Mouse (Mus musculus): ENCODE measurements around the gene Nkd1. TPM values are rescaled to one million over a fixed set of nuclear protein-coding genes. Genes with fewer than 3 reads are reported as not detected.

Nkd1 gene
- polyA plus RNA-seq, 1 experiment from 2014 or later, result 57.6 TPM

- WGBS, result 90% methylated on average over 7 of the region's 7 CpGs
- Histone ChIP-seq H3K27me3 (ENCODE audit: control insufficient read depth, insufficient read depth, low read length) (0 out of 2 replicates have a peak, but pooled peaks cover 4% of the 10 kb centered on the region), H3K9ac (no peak overlapping the region), H3K36me3 (replicated peaks; ENCODE audit: control insufficient read depth, insufficient read depth) (no peaks in the 10 kb centered on the region), H3K9me3 (ENCODE audit: control insufficient read depth, low read length) (no peaks in the 10 kb centered on the region), H3K4me2 (replicated peaks) (no peak overlapping the region), H3K4me1 (replicated peaks; ENCODE audit: control insufficient read depth, insufficient read depth, low read length) (no peaks in the 10 kb centered on the region), H3K27ac (no peak overlapping the region), H3K4me3 (replicated peaks; ENCODE audit: low read length) (no peak overlapping the region)
- DNase-seq (ENCODE audit: low spot score) (no peak), ATAC-seq (ENCODE audit: low FRiP score) (no peak)
Measured at GRCm38 (mm10) chr8:88633343-88633765, 112.2 kb downstream of the Nkd1 start.

- Histone ChIP-seq H3K27me3 (ENCODE audit: control insufficient read depth, insufficient read depth, low read length) (no peaks in the 10 kb centered on the region), H3K9ac (no peak within 1 kb of the TSS), H3K4me2 (replicated peaks) (no peak within 1 kb of the TSS), H3K4me3 (replicated peaks; ENCODE audit: low read length) (no peak within 1 kb of the TSS), H3K36me3 (replicated peaks; ENCODE audit: control insufficient read depth, insufficient read depth) (no peaks in the 10 kb centered on the region), H3K27ac (no peak within 1 kb of the TSS), H3K4me1 (replicated peaks; ENCODE audit: control insufficient read depth, insufficient read depth, low read length) (no peaks in the 10 kb centered on the region), H3K9me3 (ENCODE audit: control insufficient read depth, low read length) (no peaks in the 10 kb centered on the region)
- ATAC-seq (ENCODE audit: low FRiP score) (no peak), DNase-seq (ENCODE audit: low spot score) (no peak)
- 84% methylated on average over 14 of the region's 14 CpGs for WGBS
Measured at GRCm38 (mm10) chr8:88635474-88636397, 114.6 kb downstream of the Nkd1 start, which contains the start of gene Snx20. TSS of gene Snx20 (minus strand) at chr8:88636128.

GRCm38 (mm10) chr8:88637092-88638000, 116.2 kb downstream of the Nkd1 start:
- ATAC-seq (ENCODE audit: low FRiP score) (no peak), DNase-seq (ENCODE audit: low spot score) (no peak)
- Histone ChIP-seq H3K4me2 (replicated peaks) (no peak overlapping the region), H3K4me3 (replicated peaks; ENCODE audit: low read length) (no peak overlapping the region), H3K4me1 (replicated peaks; ENCODE audit: control insufficient read depth, insufficient read depth, low read length) (no peaks in the 10 kb centered on the region), H3K27ac (no peak overlapping the region), H3K9ac (no peak overlapping the region), H3K9me3 (ENCODE audit: control insufficient read depth, low read length) (no peaks in the 10 kb centered on the region), H3K27me3 (ENCODE audit: control insufficient read depth, insufficient read depth, low read length) (no peaks in the 10 kb centered on the region), H3K36me3 (replicated peaks; ENCODE audit: control insufficient read depth, insufficient read depth) (no peaks in the 10 kb centered on the region)
- WGBS, result 58% methylated on average over 9 of the region's 9 CpGs

GRCm38 (mm10) chr8:88638908-88639307, 117.8 kb downstream of the Nkd1 start:
- Histone ChIP-seq H3K4me3 (replicated peaks; ENCODE audit: low read length) (no peak overlapping the region), H3K4me2 (replicated peaks) (no peak overlapping the region), H3K9ac (no peak overlapping the region), H3K36me3 (replicated peaks; ENCODE audit: control insufficient read depth, insufficient read depth) (no peaks in the 10 kb centered on the region), H3K27me3 (ENCODE audit: control insufficient read depth, insufficient read depth, low read length) (no peaks in the 10 kb centered on the region), H3K27ac (no peak overlapping the region), H3K4me1 (replicated peaks; ENCODE audit: control insufficient read depth, insufficient read depth, low read length) (no peaks in the 10 kb centered on the region), H3K9me3 (ENCODE audit: control insufficient read depth, low read length) (no peaks in the 10 kb centered on the region)
- DNase-seq (ENCODE audit: low spot score) (no peak), ATAC-seq (ENCODE audit: low FRiP score) (no peak)
- 98% methylated on average over 3 of the region's 3 CpGs for WGBS

- H3K4me1 ChIP-seq (replicated peaks; ENCODE audit: control insufficient read depth, insufficient read depth, low read length), result 0 out of 2 replicates have a peak, but pooled peaks cover 4% of the 10 kb centered on the region
- no peak overlapping the region for H3K4me3 ChIP-seq (replicated peaks; ENCODE audit: low read length)
- no peak for DNase-seq (ENCODE audit: low spot score)
- H3K27ac ChIP-seq, result no peak overlapping the region
- WGBS, result 67% methylated on average over 5 of the region's 5 CpGs
- no peaks in the 10 kb centered on the region for H3K36me3 ChIP-seq (replicated peaks; ENCODE audit: control insufficient read depth, insufficient read depth)
- H3K9ac ChIP-seq, result no peak overlapping the region
- H3K27me3 ChIP-seq (ENCODE audit: control insufficient read depth, insufficient read depth, low read length), result peaks cover 4% of the 10 kb centered on the region; the same call in 1 of the 2 replicates
- no peak overlapping the region for H3K4me2 ChIP-seq (replicated peaks)
- no peaks in the 10 kb centered on the region for H3K9me3 ChIP-seq (ENCODE audit: control insufficient read depth, low read length)
- no peak for ATAC-seq (ENCODE audit: low FRiP score)
Measured at GRCm38 (mm10) chr8:88642734-88643564, 121.8 kb downstream of the Nkd1 start.

Other genes starting within 250 kb of the Nkd1 start
- 4.9 and 6.3 TPM in 2 replicates for gene Adcy7, start 249.0 kb upstream of the Nkd1 start, polyA plus RNA-seq (2014; fragmentation: Nextera tagmentation; extraction: Ambion mirVana)
- 55.7 and 63.9 TPM in 2 replicates for gene Brd7, start 159.2 kb upstream of the Nkd1 start, polyA plus RNA-seq (2014; fragmentation: Nextera tagmentation; extraction: Ambion mirVana)
- 1.4 and 1.7 TPM in 2 replicates for gene Snx20, start 114.8 kb downstream of the Nkd1 start, polyA plus RNA-seq (2014; fragmentation: Nextera tagmentation; extraction: Ambion mirVana)
- 0.07 and 0.10 TPM in 2 replicates for gene Nod2, start 126.0 kb downstream of the Nkd1 start, polyA plus RNA-seq (2014; fragmentation: Nextera tagmentation; extraction: Ambion mirVana)
- 19.2 and 19.9 TPM in 2 replicates for gene Cyld, start 175.7 kb downstream of the Nkd1 start, polyA plus RNA-seq (2014; fragmentation: Nextera tagmentation; extraction: Ambion mirVana)

Data from hindbrain, embryonic 14.5 days (tissue).